Mouse (Mus musculus): ENCODE results near the gene Eri3. TPM values are rescaled to one million over a fixed set of nuclear protein-coding genes. Genes with fewer than 3 reads are reported as not detected.

Eri3 gene
- polyA plus RNA-seq, 1 experiment from 2014 or later = 282 TPM

GRCm38 (mm10) chr4:117608265-117608664, 58.1 kb downstream of the Eri3 start:
- H3K36me3 ChIP-seq (ENCODE audit: control insufficient read depth, insufficient read depth, low read length) = peaks cover 3% of the 10 kb centered on the region; the same call in 1 of the 2 replicates
- H3K4me1 ChIP-seq (ENCODE audit: control insufficient read depth, insufficient read depth, low read length) = peaks cover 23% of the 10 kb centered on the region
- no peak overlapping the region for H3K27ac ChIP-seq (ENCODE audit: low read length)
- ATAC-seq = no peak
- WGBS = 70% methylated on average over 9 of the region's 9 CpGs
- H3K9ac ChIP-seq (ENCODE audit: low read depth, low read length) = no peak overlapping the region
- H3K27me3 ChIP-seq (ENCODE audit: control insufficient read depth, insufficient read depth, low read depth, low read length) = no peaks in the 10 kb centered on the region
- no peak overlapping the region for H3K4me2 ChIP-seq (ENCODE audit: low read length)
- no peaks in the 10 kb centered on the region for H3K9me3 ChIP-seq (replicated peaks; ENCODE audit: control insufficient read depth, low read length, poor library complexity, severe bottlenecking)
- no peak overlapping the region for H3K4me3 ChIP-seq (ENCODE audit: low read depth, low read length)

GRCm38 (mm10) chr4:117609371-117610039, 59.3 kb downstream of the Eri3 start:
- no peaks in the 10 kb centered on the region for H3K27me3 ChIP-seq (ENCODE audit: control insufficient read depth, insufficient read depth, low read depth, low read length)
- H3K27ac ChIP-seq (ENCODE audit: low read length) = no peak overlapping the region
- no peak overlapping the region for H3K4me2 ChIP-seq (ENCODE audit: low read length)
- peaks cover 18% of the 10 kb centered on the region for H3K4me1 ChIP-seq (ENCODE audit: control insufficient read depth, insufficient read depth, low read length)
- H3K36me3 ChIP-seq (ENCODE audit: control insufficient read depth, insufficient read depth, low read length) = peaks cover 3% of the 10 kb centered on the region; the same call in 1 of the 2 replicates
- no peak for ATAC-seq
- H3K9ac ChIP-seq (ENCODE audit: low read depth, low read length) = no peak overlapping the region
- H3K4me3 ChIP-seq (ENCODE audit: low read depth, low read length) = no peak overlapping the region
- WGBS = 53% methylated on average over 7 of the region's 7 CpGs
- no peaks in the 10 kb centered on the region for H3K9me3 ChIP-seq (replicated peaks; ENCODE audit: control insufficient read depth, low read length, poor library complexity, severe bottlenecking)

- Histone ChIP-seq H3K4me3 (ENCODE audit: low read depth, low read length) (no peak overlapping the region), H3K4me2 (ENCODE audit: low read length) (no peak overlapping the region), H3K9me3 (replicated peaks; ENCODE audit: control insufficient read depth, low read length, poor library complexity, severe bottlenecking) (no peaks in the 10 kb centered on the region), H3K9ac (ENCODE audit: low read depth, low read length) (no peak overlapping the region), H3K36me3 (ENCODE audit: control insufficient read depth, insufficient read depth, low read length) (peaks cover 12% of the 10 kb centered on the region), H3K4me1 (ENCODE audit: control insufficient read depth, insufficient read depth, low read length) (no peaks in the 10 kb centered on the region; the same call in 1 of the 2 replicates), H3K27ac (ENCODE audit: low read length) (no peak overlapping the region), H3K27me3 (ENCODE audit: control insufficient read depth, insufficient read depth, low read depth, low read length) (no peaks in the 10 kb centered on the region)
- WGBS = 77% methylated on average over 4 of the region's 4 CpGs
- no peak for ATAC-seq
Measured at GRCm38 (mm10) chr4:117611385-117611784, 61.2 kb downstream of the Eri3 start.

GRCm38 (mm10) chr4:117611814-117612213, 61.6 kb downstream of the Eri3 start:
- H3K36me3 ChIP-seq (ENCODE audit: control insufficient read depth, insufficient read depth, low read length) = peaks cover 14% of the 10 kb centered on the region
- ATAC-seq = no peak

GRCm38 (mm10) chr4:117612713-117613112, 62.5 kb downstream of the Eri3 start:
- Histone ChIP-seq H3K4me2 (ENCODE audit: low read length) (no peak overlapping the region), H3K4me3 (ENCODE audit: low read depth, low read length) (no peak overlapping the region), H3K9me3 (replicated peaks; ENCODE audit: control insufficient read depth, low read length, poor library complexity, severe bottlenecking) (no peaks in the 10 kb centered on the region), H3K4me1 (ENCODE audit: control insufficient read depth, insufficient read depth, low read length) (no peaks in the 10 kb centered on the region; the same call in 1 of the 2 replicates), H3K36me3 (ENCODE audit: control insufficient read depth, insufficient read depth, low read length) (peaks cover 19% of the 10 kb centered on the region), H3K27me3 (ENCODE audit: control insufficient read depth, insufficient read depth, low read depth, low read length) (no peaks in the 10 kb centered on the region), H3K27ac (ENCODE audit: low read length) (no peak overlapping the region), H3K9ac (ENCODE audit: low read depth, low read length) (no peak overlapping the region)
- WGBS = 97% methylated on average over 5 of the region's 5 CpGs
- ATAC-seq = no peak

More at GRCm38 (mm10) chr4:117611814-117612213, 61.6 kb downstream of the Eri3 start:
- Histone ChIP-seq H3K9ac (ENCODE audit: low read depth, low read length) (no peak overlapping the region), H3K9me3 (replicated peaks; ENCODE audit: control insufficient read depth, low read length, poor library complexity, severe bottlenecking) (no peaks in the 10 kb centered on the region), H3K27me3 (ENCODE audit: control insufficient read depth, insufficient read depth, low read depth, low read length) (no peaks in the 10 kb centered on the region), H3K4me1 (ENCODE audit: control insufficient read depth, insufficient read depth, low read length) (no peaks in the 10 kb centered on the region; the same call in 1 of the 2 replicates), H3K27ac (ENCODE audit: low read length) (no peak overlapping the region), H3K4me2 (ENCODE audit: low read length) (no peak overlapping the region), H3K4me3 (ENCODE audit: low read depth, low read length) (no peak overlapping the region)
- WGBS = 90% methylated on average over 2 of the region's 2 CpGs

- Histone ChIP-seq H3K36me3 (ENCODE audit: control insufficient read depth, insufficient read depth, low read length) (peaks cover 19% of the 10 kb centered on the region), H3K4me2 (ENCODE audit: low read length) (no peak overlapping the region), H3K9ac (ENCODE audit: low read depth, low read length) (no peak overlapping the region), H3K27ac (ENCODE audit: low read length) (no peak overlapping the region), H3K27me3 (ENCODE audit: control insufficient read depth, insufficient read depth, low read depth, low read length) (no peaks in the 10 kb centered on the region), H3K4me1 (ENCODE audit: control insufficient read depth, insufficient read depth, low read length) (no peaks in the 10 kb centered on the region; the same call in 1 of the 2 replicates), H3K9me3 (replicated peaks; ENCODE audit: control insufficient read depth, low read length, poor library complexity, severe bottlenecking) (no peaks in the 10 kb centered on the region), H3K4me3 (ENCODE audit: low read depth, low read length) (no peak overlapping the region)
- no peak for ATAC-seq
- WGBS = 93% methylated on average over 4 of the region's 4 CpGs
Measured at GRCm38 (mm10) chr4:117613153-117613773, 63.1 kb downstream of the Eri3 start.

GRCm38 (mm10) chr4:117616600-117616999, 66.4 kb downstream of the Eri3 start:
- Histone ChIP-seq H3K27me3 (ENCODE audit: control insufficient read depth, insufficient read depth, low read depth, low read length) (no peaks in the 10 kb centered on the region), H3K27ac (ENCODE audit: low read length) (no peak overlapping the region), H3K36me3 (ENCODE audit: control insufficient read depth, insufficient read depth, low read length) (peaks cover 19% of the 10 kb centered on the region), H3K9me3 (replicated peaks; ENCODE audit: control insufficient read depth, low read length, poor library complexity, severe bottlenecking) (no peaks in the 10 kb centered on the region), H3K4me1 (ENCODE audit: control insufficient read depth, insufficient read depth, low read length) (no peaks in the 10 kb centered on the region), H3K4me2 (ENCODE audit: low read length) (no peak overlapping the region), H3K9ac (ENCODE audit: low read depth, low read length) (no peak overlapping the region), H3K4me3 (ENCODE audit: low read depth, low read length) (no peak overlapping the region)
- 88% methylated on average over 4 of the region's 4 CpGs for WGBS
- ATAC-seq = no peak

- Histone ChIP-seq H3K4me2 (ENCODE audit: low read length) (no peak overlapping the region), H3K4me1 (ENCODE audit: control insufficient read depth, insufficient read depth, low read length) (no peaks in the 10 kb centered on the region; the same call in 1 of the 2 replicates), H3K36me3 (ENCODE audit: control insufficient read depth, insufficient read depth, low read length) (0 out of 2 replicates have a peak, but pooled peaks cover under 1% of the 10 kb centered on the region), H3K9ac (ENCODE audit: low read depth, low read length) (no peak overlapping the region), H3K9me3 (replicated peaks; ENCODE audit: control insufficient read depth, low read length, poor library complexity, severe bottlenecking) (no peaks in the 10 kb centered on the region), H3K27ac (ENCODE audit: low read length) (no peak overlapping the region), H3K4me3 (ENCODE audit: low read depth, low read length) (no peak overlapping the region), H3K27me3 (ENCODE audit: control insufficient read depth, insufficient read depth, low read depth, low read length) (no peaks in the 10 kb centered on the region)
- WGBS = 99% methylated on average over 5 of the region's 5 CpGs
- no peak for ATAC-seq
Measured at GRCm38 (mm10) chr4:117622270-117622669, 72.1 kb downstream of the Eri3 start.

GRCm38 (mm10) chr4:117623025-117623424, 72.9 kb downstream of the Eri3 start:
- no peak overlapping the region for H3K9ac ChIP-seq (ENCODE audit: low read depth, low read length)
- no peak overlapping the region for H3K27ac ChIP-seq (ENCODE audit: low read length)
- H3K36me3 ChIP-seq (ENCODE audit: control insufficient read depth, insufficient read depth, low read length) = no peaks in the 10 kb centered on the region
- WGBS = 72% methylated on average over 2 of the region's 2 CpGs
- H3K27me3 ChIP-seq (ENCODE audit: control insufficient read depth, insufficient read depth, low read depth, low read length) = no peaks in the 10 kb centered on the region
- no peak overlapping the region for H3K4me3 ChIP-seq (ENCODE audit: low read depth, low read length)
- no peaks in the 10 kb centered on the region; the same call in 1 of the 2 replicates for H3K4me1 ChIP-seq (ENCODE audit: control insufficient read depth, insufficient read depth, low read length)
- no peak overlapping the region for H3K4me2 ChIP-seq (ENCODE audit: low read length)
- ATAC-seq = no peak
- no peaks in the 10 kb centered on the region for H3K9me3 ChIP-seq (replicated peaks; ENCODE audit: control insufficient read depth, low read length, poor library complexity, severe bottlenecking)

Data from midbrain, embryonic 16.5 days (tissue).